Mouse (Mus musculus) ES-Bruce4 (cell line): ENCODE results near the gene Tmem104. TPM values are rescaled to one million over a fixed set of nuclear protein-coding genes. Genes with fewer than 3 reads are reported as not detected.

Experiments used
- H3K27ac ChIP-seq: 2 replicates; pipeline ENCODE4 v1.5.1; 2012; ENCODE audit warnings: low read length, inconsistent platforms; ENCODE audit not compliant: insufficient read depth
- H3K27me3 ChIP-seq: 2 replicates; pipeline ENCODE4 v1.6.1; 2012; ENCODE audit warnings: mild to moderate bottlenecking, low read length, inconsistent platforms; ENCODE audit not compliant: control insufficient read depth, poor library complexity, insufficient read depth, severe bottlenecking
- H3K36me3 ChIP-seq: 2 replicates; pipeline ENCODE4 v1.6.1; 2012; ENCODE audit warnings: inconsistent platforms, mild to moderate bottlenecking, low read length, moderate library complexity; ENCODE audit not compliant: control insufficient read depth, poor library complexity, insufficient read depth, severe bottlenecking
- H3K4me1 ChIP-seq: one replicate; pipeline ENCODE4 v1.8.1; 2011; ENCODE audit warnings: low read length; ENCODE audit not compliant: control insufficient read depth, insufficient read depth
- H3K4me3 ChIP-seq: 2 replicates; pipeline ENCODE4 v1.5.1; 2011; ENCODE audit warnings: low read depth, mild to moderate bottlenecking, low read length
- H3K9ac ChIP-seq: 2 replicates; pipeline ENCODE4 v1.6.1; 2012; ENCODE audit warnings: low read depth, mild to moderate bottlenecking, inconsistent platforms; ENCODE audit not compliant: poor library complexity, severe bottlenecking
- H3K9me3 ChIP-seq: replicated peaks from 2 replicates; pipeline ENCODE4 v1.6.1; 2012; ENCODE audit warnings: mild to moderate bottlenecking, low read length, inconsistent platforms; ENCODE audit not compliant: control insufficient read depth, poor library complexity, insufficient read depth, severe bottlenecking
- CTCF ChIP-seq: IDR thresholded peaks from one replicate; pipeline ENCODE4 v1.8.1; 2011; ENCODE audit warnings: low read depth, low read length
- EP300 ChIP-seq: IDR thresholded peaks from 2 replicates; pipeline ENCODE4 v1.6.1; 2011; ENCODE audit warnings: low read depth, low read length; ENCODE audit not compliant: insufficient read depth
- POLR2A ChIP-seq: IDR thresholded peaks from one replicate; pipeline ENCODE4 v1.8.1; 2011; ENCODE audit warnings: low read length; ENCODE audit not compliant: insufficient read depth
- polyA plus RNA-seq: library from polyadenylated mRNA; stranded (reverse); fragments of >200 nt; gene quantifications from 2 replicates; pipeline ENCODE4 v1.2.4, GENCODE M21; 2011; ENCODE audit warnings: low read depth; ENCODE audit not compliant: missing spikeins, insufficient read depth, insufficient read length

Tmem104 gene
- polyA plus RNA-seq, 1 experiment = 8.0 TPM

DNA sequence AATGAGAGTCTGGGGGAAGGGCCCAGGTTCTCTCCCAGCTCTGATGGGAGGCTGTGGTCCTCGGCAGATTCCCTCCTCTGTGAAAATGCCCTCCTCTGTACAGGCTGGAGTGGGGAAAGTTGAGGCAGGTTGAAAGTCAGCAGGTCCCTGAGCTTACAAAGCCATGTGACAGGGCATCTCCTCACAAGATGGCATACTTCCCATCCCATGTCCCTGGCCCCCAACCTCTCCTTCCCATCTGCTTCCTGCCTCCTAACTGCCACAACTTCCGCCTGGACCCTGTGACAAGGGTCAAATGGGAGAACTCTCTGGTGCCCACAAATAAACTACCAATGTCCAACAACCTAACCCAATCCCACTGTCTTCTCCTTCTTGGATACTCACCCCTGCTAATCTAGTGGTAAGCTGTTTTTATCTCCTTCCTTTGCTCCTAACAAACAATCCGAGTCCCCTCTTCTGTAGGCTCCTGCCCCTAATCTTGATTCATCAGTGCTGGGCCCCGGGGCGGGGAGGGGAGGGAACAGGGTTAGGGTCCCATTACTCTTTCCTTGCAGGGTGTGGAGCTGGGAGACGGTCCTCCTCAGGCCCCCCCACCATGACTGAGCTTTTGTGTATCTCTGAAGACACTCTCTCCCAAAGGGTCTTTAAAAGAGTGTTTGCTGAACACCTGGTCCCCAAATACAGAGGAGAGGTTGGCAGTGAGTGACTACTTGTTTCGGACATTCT is 77.0 kb downstream of the Tmem104 start:
- Histone ChIP-seq H3K4me1 (no peaks in the 10 kb centered on the region), H3K36me3 (no peaks in the 10 kb centered on the region), H3K4me3 (no peak overlapping the region), H3K9ac (no peak overlapping the region), H3K27ac (no peak overlapping the region), H3K27me3 (peaks cover 7% of the 10 kb centered on the region), H3K9me3 (no peaks in the 10 kb centered on the region)
- no peak for TF ChIP-seq EP300

DNA sequence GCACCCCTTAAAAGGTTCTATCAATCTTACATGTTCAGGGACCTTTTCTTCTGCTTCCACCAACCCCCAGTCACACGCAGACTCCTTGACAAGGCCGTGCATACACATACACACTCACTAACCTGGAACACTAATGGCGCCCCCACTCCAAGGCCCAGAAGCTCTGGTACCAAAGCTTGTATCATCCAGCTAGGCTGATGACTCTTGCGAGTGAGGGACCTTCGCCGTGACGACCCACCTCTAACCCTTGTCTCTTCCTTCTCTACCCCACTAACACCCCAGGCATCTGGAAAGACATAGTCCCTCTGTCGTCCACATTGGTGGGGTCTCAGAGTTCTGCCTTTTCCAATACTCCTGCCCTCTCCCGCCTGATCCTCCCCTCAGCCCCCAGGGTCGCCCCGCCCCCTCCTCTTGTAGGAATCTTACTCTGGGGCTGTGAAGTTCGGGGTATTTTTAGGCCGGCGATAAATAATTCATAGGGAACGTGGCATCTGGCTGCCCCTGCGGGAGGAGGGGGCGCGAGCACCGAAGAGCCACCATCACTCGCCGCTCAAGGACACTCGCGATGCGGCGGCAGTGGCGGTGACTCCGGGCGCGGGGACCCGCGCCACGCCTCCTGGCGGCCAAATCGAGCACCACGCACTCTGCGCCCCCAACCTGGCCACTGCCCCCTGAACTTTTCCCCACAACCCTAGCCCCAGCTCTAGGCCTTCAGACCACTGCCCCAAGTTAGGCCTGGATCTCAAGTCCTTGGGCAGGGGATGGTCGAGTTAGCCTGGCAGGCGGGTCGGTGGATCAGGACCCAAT is 77.8 kb downstream of the Tmem104 start:
- Histone ChIP-seq H3K4me1 (no peaks in the 10 kb centered on the region), H3K27ac (no peak overlapping the region), H3K9me3 (no peaks in the 10 kb centered on the region), H3K27me3 (peaks cover 7% of the 10 kb centered on the region), H3K9ac (peak overlapping the region; percentile 23; the same call in 1 of the 2 replicates), H3K36me3 (no peaks in the 10 kb centered on the region), H3K4me3 (peak overlapping the region; percentile 44)
- TF ChIP-seq CTCF (peak; percentile 44), EP300 (no peak)

DNA sequence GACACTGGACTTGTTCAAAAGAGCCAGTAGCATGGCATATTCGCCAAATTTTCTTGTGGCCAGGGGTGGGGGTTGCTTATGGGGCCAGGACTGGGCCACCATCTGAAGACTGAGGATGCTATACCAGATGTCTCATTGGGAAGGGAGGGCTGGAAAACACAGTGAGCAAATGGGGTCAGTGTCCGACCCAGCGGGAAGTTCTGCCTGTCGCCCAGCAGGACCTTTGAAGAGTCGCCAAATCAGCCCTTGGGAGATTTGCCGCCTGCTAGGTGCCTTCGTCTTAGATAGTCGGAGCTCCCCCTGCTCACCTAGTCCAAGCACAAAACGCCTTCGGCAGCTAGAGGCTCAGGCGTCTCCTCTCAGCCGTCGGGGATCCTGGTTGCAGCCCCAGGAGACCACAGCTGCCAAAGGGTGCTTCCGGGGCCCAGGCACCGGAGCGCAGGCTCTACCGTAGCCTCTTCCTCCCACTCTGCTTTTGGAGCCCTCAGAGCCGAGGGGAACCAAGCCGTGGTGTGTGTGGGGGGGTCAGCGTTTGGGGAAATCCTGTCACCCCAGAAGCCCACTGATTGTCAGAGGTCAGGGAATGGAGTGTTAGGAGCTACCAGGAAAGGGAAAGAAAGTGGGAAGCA is 78.6 kb downstream of the Tmem104 start:
- Histone ChIP-seq H3K4me3 (no peak overlapping the region), H3K27ac (no peak overlapping the region), H3K4me1 (no peaks in the 10 kb centered on the region), H3K9ac (0 out of 2 replicates have a peak overlapping the region, but pooled peaks have one; percentile 67), H3K36me3 (no peaks in the 10 kb centered on the region), H3K9me3 (no peaks in the 10 kb centered on the region), H3K27me3 (peaks cover 7% of the 10 kb centered on the region)
- TF ChIP-seq CTCF = no peak
- TF ChIP-seq POLR2A = no peak
- TF ChIP-seq EP300 = no peak

DNA sequence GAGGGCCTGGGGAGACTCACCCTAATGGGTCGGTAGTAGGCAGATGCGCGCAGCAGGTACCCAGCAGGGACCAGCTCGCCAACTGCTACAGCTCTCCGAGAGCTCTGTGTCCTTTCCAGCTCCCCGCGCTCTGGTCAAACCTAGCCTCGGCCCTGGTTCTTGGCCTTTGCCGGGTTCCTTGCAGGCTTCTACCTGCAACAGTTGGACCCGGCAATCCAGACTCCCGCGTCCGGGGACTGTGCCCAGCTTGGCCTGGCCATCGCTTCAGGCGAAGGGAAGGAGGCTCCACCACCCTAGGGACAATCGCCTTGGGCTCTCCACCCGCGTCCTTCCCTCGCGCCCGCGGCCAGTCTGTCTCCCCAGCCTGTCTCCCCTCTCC is 79.1 kb downstream of the Tmem104 start:
- Histone ChIP-seq H3K36me3 (no peaks in the 10 kb centered on the region), H3K9ac (peak overlapping the region; percentile 67), H3K4me1 (no peaks in the 10 kb centered on the region), H3K9me3 (no peaks in the 10 kb centered on the region), H3K4me3 (peak overlapping the region; percentile 54), H3K27me3 (peaks cover 7% of the 10 kb centered on the region), H3K27ac (no peak overlapping the region)
- no peak for TF ChIP-seq CTCF
- TF ChIP-seq EP300 = no peak
- TF ChIP-seq POLR2A = no peak

DNA sequence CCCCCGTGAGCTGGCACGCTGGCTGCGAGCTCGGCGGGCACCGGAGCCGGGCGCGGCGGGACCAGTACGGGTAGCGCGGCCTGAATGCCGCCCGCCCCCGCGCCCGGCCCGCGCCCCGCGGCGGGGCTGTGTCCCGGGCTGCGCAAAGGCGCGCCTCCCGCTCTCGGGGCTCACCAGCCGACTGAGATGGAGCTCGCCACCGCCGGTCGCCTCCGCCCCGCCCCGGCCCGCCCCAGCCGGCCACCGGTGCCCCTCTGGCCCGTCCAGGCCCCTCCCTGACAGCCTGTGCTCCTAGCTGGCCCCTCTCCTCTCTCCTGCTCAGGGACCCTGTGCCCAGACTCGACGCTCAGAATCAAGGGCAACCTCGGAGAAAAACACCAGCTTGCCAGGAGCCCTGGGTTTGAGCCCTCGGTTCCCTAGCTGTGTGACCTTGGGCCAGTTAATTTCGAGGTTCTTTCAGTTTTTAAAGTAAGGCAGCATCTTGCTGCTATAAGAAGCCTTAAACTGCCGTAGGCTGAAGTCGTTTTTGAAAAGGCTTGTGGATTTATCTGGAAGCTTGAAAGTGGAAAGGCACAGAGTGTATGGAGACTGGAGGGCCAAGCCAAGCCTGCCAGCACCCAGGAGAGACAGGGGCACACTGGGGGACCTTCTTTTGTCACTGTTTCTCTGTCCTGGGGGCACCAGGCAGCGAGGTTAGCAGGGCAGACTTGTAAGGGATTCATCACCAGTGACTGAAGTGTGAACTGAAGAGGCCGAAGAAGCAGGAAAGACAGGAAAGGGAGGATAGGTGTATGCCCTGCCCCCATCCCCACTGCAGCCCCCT is 80.0 kb downstream of the Tmem104 start, which contains the start of gene Grin2c:
Gene Grin2c (minus strand): TSS at position 183 of the 823 bp plus-strand sequence.
- Histone ChIP-seq H3K4me1 (no peaks in the 10 kb centered on the region), H3K36me3 (no peaks in the 10 kb centered on the region), H3K9me3 (no peaks in the 10 kb centered on the region), H3K9ac (peak within 1 kb of the TSS; percentile 67), H3K27me3 (peaks cover 7% of the 10 kb centered on the region), H3K27ac (no peak within 1 kb of the TSS), H3K4me3 (peak within 1 kb of the TSS; percentile 54)
- TF ChIP-seq CTCF (no peak), POLR2A (no peak), EP300 (no peak)
